Mouse (Mus musculus) heart, embryonic 15.5 days (tissue): Measurements from ENCODE around the gene Coa3. TPM values are rescaled to one million over a fixed set of nuclear protein-coding genes. Genes with fewer than 3 reads are reported as not detected.

ENCODE experiments used
- ATAC-seq: fragments of 200-750 bp; cut with Nextera tagmentation; replicated peaks from 2 replicates; pipeline ENCODE4 v1.8.0; 2017; ENCODE audit warnings: low read depth, moderate TSS enrichment; ENCODE audit not compliant: insufficient number of reproducible peaks, insufficient read depth, low FRiP score
- H3K27ac ChIP-seq: fragments of 300-500 bp; sonication (generic); 2 replicates; pipeline ENCODE4 v1.5.1; 2015; ENCODE audit warnings: mild to moderate bottlenecking, inconsistent platforms
- H3K27me3 ChIP-seq: fragments of 300-500 bp; sonication (generic); 2 replicates; pipeline ENCODE4 v1.6.1; 2015; ENCODE audit warnings: inconsistent platforms
- H3K36me3 ChIP-seq: fragments of 300-500 bp; sonication (generic); 2 replicates; pipeline ENCODE4 v1.6.1; 2015; ENCODE audit warnings: mild to moderate bottlenecking, inconsistent platforms
- H3K4me1 ChIP-seq: fragments of 300-500 bp; sonication (generic); replicated peaks from 2 replicates; pipeline ENCODE4 v1.6.1; 2015; ENCODE audit warnings: inconsistent platforms
- H3K4me2 ChIP-seq: fragments of 300-500 bp; sonication (generic); 2 replicates; pipeline ENCODE4 v1.6.1; 2015; ENCODE audit warnings: inconsistent platforms, mild to moderate bottlenecking, moderate library complexity
- H3K4me3 ChIP-seq: fragments of 300-500 bp; sonication (generic); 2 replicates; pipeline ENCODE4 v1.5.1; 2015; ENCODE audit warnings: mild to moderate bottlenecking, inconsistent platforms
- H3K9ac ChIP-seq: fragments of 300-500 bp; sonication (generic); 2 replicates; pipeline ENCODE4 v1.6.1; 2015; ENCODE audit warnings: mild to moderate bottlenecking, inconsistent platforms
- H3K9me3 ChIP-seq: fragments of 300-500 bp; sonication (generic); replicated peaks from 2 replicates; pipeline ENCODE4 v1.6.1; 2016; ENCODE audit warnings: inconsistent platforms
- WGBS: fragments of 180-500 bp; shearing (Covaris S2); methylation state at CpG from one replicate; pipeline ENCODE4 v1.1.7; 2015; ENCODE audit warnings: mixed read lengths; 5-methylcytosine and 5-hydroxymethylcytosine counted together
- polyA plus RNA-seq: library from polyadenylated mRNA; unstranded; fragments of >200 nt; fragmentation: Nextera tagmentation; extraction: Ambion mirVana; gene quantifications from 2 replicates; pipeline ENCODE4 v1.2.1, GENCODE M21; 2015

Coa3 gene
- polyA plus RNA-seq, 1 experiment from 2014 or later: 169 TPM

- WGBS: 12% methylated on average over 32 of the region's 32 CpGs
- Histone ChIP-seq H3K4me2 (peak overlapping the region; percentile 97), H3K36me3 (no peaks in the 10 kb centered on the region), H3K9ac (no peak overlapping the region), H3K4me3 (peak overlapping the region; percentile 36), H3K9me3 (no peaks in the 10 kb centered on the region), H3K27me3 (peaks cover 46% of the 10 kb centered on the region), H3K4me1 (peaks cover 60% of the 10 kb centered on the region), H3K27ac (no peak overlapping the region)
- no peak for ATAC-seq
Observed at GRCm38 (mm10) chr11:101263138-101263988, 15.6 kb downstream of the Coa3 start.

GRCm38 (mm10) chr11:101262272-101262967, 16.5 kb downstream of the Coa3 start:
- WGBS: 4% methylated on average over 24 of the region's 24 CpGs
- H3K9ac ChIP-seq: peak overlapping the region; percentile 16; the same call in 1 of the 2 replicates
- H3K36me3 ChIP-seq: 0 out of 2 replicates have a peak, but pooled peaks cover 4% of the 10 kb centered on the region
- peaks cover 64% of the 10 kb centered on the region for H3K4me1 ChIP-seq
- H3K9me3 ChIP-seq: no peaks in the 10 kb centered on the region
- H3K4me3 ChIP-seq: peak overlapping the region; percentile 36
- no peak overlapping the region for H3K27ac ChIP-seq
- H3K4me2 ChIP-seq: peak overlapping the region; percentile 97
- H3K27me3 ChIP-seq: peaks cover 46% of the 10 kb centered on the region
- ATAC-seq: no peak

GRCm38 (mm10) chr11:101260826-101261380, 18.0 kb downstream of the Coa3 start:
- Histone ChIP-seq H3K4me3 (peak overlapping the region; percentile 65), H3K4me2 (peak overlapping the region; percentile 97), H3K4me1 (peaks cover 73% of the 10 kb centered on the region), H3K9ac (peak overlapping the region; percentile 73), H3K27me3 (peaks cover 37% of the 10 kb centered on the region), H3K9me3 (no peaks in the 10 kb centered on the region), H3K36me3 (0 out of 2 replicates have a peak, but pooled peaks cover 4% of the 10 kb centered on the region), H3K27ac (peak overlapping the region; percentile 82)
- ATAC-seq: no peak
- 2% methylated on average over 30 of the region's 30 CpGs for WGBS

- Histone ChIP-seq H3K36me3 (0 out of 2 replicates have a peak, but pooled peaks cover 4% of the 10 kb centered on the region), H3K27ac (peak within 1 kb of the TSS; percentile 82), H3K4me2 (peak within 1 kb of the TSS; percentile 97), H3K4me1 (peaks cover 75% of the 10 kb centered on the region), H3K27me3 (peaks cover 32% of the 10 kb centered on the region), H3K9me3 (no peaks in the 10 kb centered on the region), H3K4me3 (peak within 1 kb of the TSS; percentile 65), H3K9ac (peak within 1 kb of the TSS; percentile 73)
- peak; percentile 83 for ATAC-seq
- under 1% methylated on average over 40 of the region's 43 CpGs for WGBS
Observed at GRCm38 (mm10) chr11:101259948-101260825, 18.7 kb downstream of the Coa3 start, which contains the start of gene Wnk4. Wnk4 (plus strand) TSS chr11:101260567.

GRCm38 (mm10) chr11:101259261-101259712, 19.6 kb downstream of the Coa3 start:
- WGBS: 13% methylated on average over 6 of the region's 6 CpGs
- H3K9ac ChIP-seq: 0 out of 2 replicates have a peak overlapping the region, but pooled peaks have one; percentile 22
- ATAC-seq: peak; percentile 36; the same call in 1 of the 2 replicates

GRCm38 (mm10) chr11:101255826-101256775, 22.8 kb downstream of the Coa3 start:
- H3K4me1 ChIP-seq: peaks cover 60% of the 10 kb centered on the region
- no peak overlapping the region; the same call in 1 of the 2 replicates for H3K4me2 ChIP-seq

More at GRCm38 (mm10) chr11:101259261-101259712, 19.6 kb downstream of the Coa3 start:
- Histone ChIP-seq H3K27ac (peak overlapping the region; percentile 82), H3K4me3 (peak overlapping the region; percentile 65; the same call in 1 of the 2 replicates), H3K4me1 (peaks cover 74% of the 10 kb centered on the region), H3K9me3 (no peaks in the 10 kb centered on the region), H3K36me3 (0 out of 2 replicates have a peak, but pooled peaks cover 4% of the 10 kb centered on the region), H3K4me2 (peak overlapping the region; percentile 97), H3K27me3 (peaks cover 25% of the 10 kb centered on the region)

GRCm38 (mm10) chr11:101253613-101254389, 25.1 kb downstream of the Coa3 start, which contains the start of gene Vps25:
Vps25 (plus strand) TSS chr11:101253707.
- ATAC-seq: peak; percentile 71
- H3K27me3 ChIP-seq: no peaks in the 10 kb centered on the region
- H3K4me1 ChIP-seq: peaks cover 38% of the 10 kb centered on the region
- H3K36me3 ChIP-seq: 0 out of 2 replicates have a peak, but pooled peaks cover 4% of the 10 kb centered on the region
- peak within 1 kb of the TSS; percentile 82 for H3K9ac ChIP-seq
- H3K4me3 ChIP-seq: peak within 1 kb of the TSS; percentile 74
- under 1% methylated on average over 40 of the region's 40 CpGs for WGBS
- peak within 1 kb of the TSS; percentile 87 for H3K4me2 ChIP-seq
- H3K27ac ChIP-seq: peak within 1 kb of the TSS; percentile 91
- H3K9me3 ChIP-seq: no peaks in the 10 kb centered on the region

More at GRCm38 (mm10) chr11:101255826-101256775, 22.8 kb downstream of the Coa3 start:
- Histone ChIP-seq H3K36me3 (0 out of 2 replicates have a peak, but pooled peaks cover 4% of the 10 kb centered on the region), H3K27ac (peak overlapping the region; percentile 77), H3K9me3 (no peaks in the 10 kb centered on the region), H3K27me3 (no peaks in the 10 kb centered on the region), H3K9ac (no peak overlapping the region), H3K4me3 (no peak overlapping the region)
- no peak for ATAC-seq
- WGBS: 51% methylated on average over 13 of the region's 13 CpGs

- H3K4me2 ChIP-seq: peak overlapping the region; percentile 87
- peaks cover 30% of the 10 kb centered on the region for H3K4me1 ChIP-seq
- H3K27me3 ChIP-seq: peaks cover 3% of the 10 kb centered on the region
- peak overlapping the region; percentile 74 for H3K4me3 ChIP-seq
- H3K27ac ChIP-seq: peak overlapping the region; percentile 91
- H3K9ac ChIP-seq: peak overlapping the region; percentile 82
- 0 out of 2 replicates have a peak, but pooled peaks cover 1% of the 10 kb centered on the region for H3K36me3 ChIP-seq
- H3K9me3 ChIP-seq: no peaks in the 10 kb centered on the region
- ATAC-seq: no peak
- WGBS: 8% methylated on average over 7 of the region's 7 CpGs
Observed at GRCm38 (mm10) chr11:101252941-101253340, 26.0 kb downstream of the Coa3 start.

- 69% methylated on average over 2 of the region's 2 CpGs for WGBS
- ATAC-seq: no peak
- H3K4me1 ChIP-seq: peaks cover 28% of the 10 kb centered on the region
Observed at GRCm38 (mm10) chr11:101251031-101251430, 27.9 kb downstream of the Coa3 start.

More at GRCm38 (mm10) chr11:101251031-101251430, 27.9 kb downstream of the Coa3 start:
- H3K9me3 ChIP-seq: no peaks in the 10 kb centered on the region
- H3K4me3 ChIP-seq: no peak overlapping the region
- H3K9ac ChIP-seq: no peak overlapping the region
- H3K36me3 ChIP-seq: no peaks in the 10 kb centered on the region
- peaks cover 22% of the 10 kb centered on the region for H3K27me3 ChIP-seq
- H3K27ac ChIP-seq: no peak overlapping the region
- no peak overlapping the region for H3K4me2 ChIP-seq
